22 mouse cellular contexts compared by ENCODE assay signal in genomic region chr5:102774500-102774899, GRCm38 (mm10).
DNase-seq lines count a peak whose midpoint lies in the region; ATAC-seq lines count a peak whose summit lies in the region.
"Had no signal": no experiment of that assay in that cellular context is flagged by ENCODE, and none has a peak within 500 bp of the region (broad histone marks: within the 10 kb centered on the region; RNA-seq: fewer than 3 reads in every experiment).

No protein-coding gene starts in this region.

- H3K4me3 ChIP-seq in hindbrain, embryonic 10.5 days: no peak overlapping the region
- H3K4me3 ChIP-seq in hindbrain, embryonic 13.5 days: no peak overlapping the region
- H3K4me3 ChIP-seq in midbrain, embryonic 10.5 days: no peak overlapping the region
- H3K4me3 ChIP-seq in midbrain, embryonic 15.5 days: no peak overlapping the region
- no peak overlapping the region for H3K4me3 ChIP-seq in kidney, embryonic 14.5 days (ENCODE audit: low read length)
- H3K4me3 ChIP-seq: embryonic facial prominence, embryonic 12.5 days; erythroblast, embryonic 14.5 days; hindbrain, embryonic 12.5 days; limb, embryonic 15.5 days; liver, embryonic 15.5 days had no signal

- no peak overlapping the region for H3K9ac ChIP-seq in hindbrain, embryonic 13.5 days
- no peak overlapping the region for H3K9ac ChIP-seq in midbrain, embryonic 15.5 days
- 0 out of 2 replicates have a peak overlapping the region, but pooled peaks have one; percentile 4 for H3K9ac ChIP-seq in kidney, embryonic 14.5 days (ENCODE audit: low read depth, low read length)
- H3K9ac ChIP-seq: embryonic facial prominence, embryonic 12.5 days; hindbrain, embryonic 12.5 days; limb, embryonic 15.5 days; liver, embryonic 15.5 days had no signal

- WGBS in hindbrain, embryonic 10.5 days: 29% methylated on average over 4 of the region's 4 CpGs
- 24% methylated on average over 4 of the region's 4 CpGs for WGBS in hindbrain, embryonic 13.5 days
- 43% methylated on average over 4 of the region's 4 CpGs for WGBS in midbrain, embryonic 10.5 days
- WGBS in midbrain, embryonic 15.5 days: 28% methylated on average over 4 of the region's 4 CpGs
- 22% methylated on average over 4 of the region's 4 CpGs for WGBS in kidney, embryonic 14.5 days

- no peak overlapping the region for H3K4me2 ChIP-seq in hindbrain, embryonic 13.5 days
- H3K4me2 ChIP-seq in midbrain, embryonic 15.5 days: no peak overlapping the region
- no peak overlapping the region for H3K4me2 ChIP-seq in kidney, embryonic 14.5 days (replicated peaks; ENCODE audit: low read depth, low read length)
- H3K4me2 ChIP-seq: embryonic facial prominence, embryonic 12.5 days; hindbrain, embryonic 12.5 days; limb, embryonic 15.5 days; liver, embryonic 15.5 days had no signal

- ATAC-seq in hindbrain, embryonic 13.5 days (ENCODE audit: low FRiP score): no peak
- no peak for ATAC-seq in midbrain, embryonic 15.5 days (replicated peaks)
- 0 out of 2 replicates have a peak, but pooled peaks have one; percentile 63 for ATAC-seq in kidney, embryonic 14.5 days (ENCODE audit: low FRiP score, low TSS enrichment)
- ATAC-seq: forebrain, embryonic 14.5 days; inflammation-experienced regulatory T-cells, adult 6 months had no signal

- peak overlapping the region; percentile 45 for H3K27ac ChIP-seq in hindbrain, embryonic 10.5 days
- H3K27ac ChIP-seq in hindbrain, embryonic 13.5 days: no peak overlapping the region
- peak overlapping the region; percentile 39 for H3K27ac ChIP-seq in midbrain, embryonic 10.5 days (replicated peaks)
- no peak overlapping the region for H3K27ac ChIP-seq in midbrain, embryonic 15.5 days
- no peak overlapping the region; the same call in 1 of the 2 replicates for H3K27ac ChIP-seq in kidney, embryonic 14.5 days (ENCODE audit: low read depth, low read length)
- H3K27ac ChIP-seq: embryonic facial prominence, embryonic 12.5 days; hindbrain, embryonic 12.5 days; limb, embryonic 15.5 days; liver, embryonic 15.5 days had no signal

- peaks cover 19% of the 10 kb centered on the region for H3K4me1 ChIP-seq in hindbrain, embryonic 10.5 days (replicated peaks)
- H3K4me1 ChIP-seq in hindbrain, embryonic 13.5 days (replicated peaks): peaks cover 8% of the 10 kb centered on the region
- peaks cover 18% of the 10 kb centered on the region for H3K4me1 ChIP-seq in midbrain, embryonic 10.5 days
- peaks cover 5% of the 10 kb centered on the region for H3K4me1 ChIP-seq in midbrain, embryonic 15.5 days
- peaks cover 8% of the 10 kb centered on the region for H3K4me1 ChIP-seq in kidney, embryonic 14.5 days (ENCODE audit: control insufficient read depth, insufficient read depth, low read length)
- H3K4me1 ChIP-seq: liver, embryonic 15.5 days had no signal

- no peaks in the 10 kb centered on the region for H3K9me3 ChIP-seq in hindbrain, embryonic 10.5 days
- H3K9me3 ChIP-seq in hindbrain, embryonic 13.5 days: no peaks in the 10 kb centered on the region
- H3K9me3 ChIP-seq in midbrain, embryonic 10.5 days (replicated peaks): no peaks in the 10 kb centered on the region
- H3K9me3 ChIP-seq in midbrain, embryonic 15.5 days: no peaks in the 10 kb centered on the region
- no peaks in the 10 kb centered on the region for H3K9me3 ChIP-seq in kidney, embryonic 14.5 days (ENCODE audit: control insufficient read depth, low read length)
- H3K9me3 ChIP-seq: embryonic facial prominence, embryonic 12.5 days; hindbrain, embryonic 12.5 days; limb, embryonic 15.5 days; liver, embryonic 15.5 days had no signal

- no peaks in the 10 kb centered on the region for H3K36me3 ChIP-seq in hindbrain, embryonic 10.5 days
- H3K36me3 ChIP-seq in hindbrain, embryonic 13.5 days: no peaks in the 10 kb centered on the region
- H3K36me3 ChIP-seq in midbrain, embryonic 10.5 days: no peaks in the 10 kb centered on the region
- H3K36me3 ChIP-seq in midbrain, embryonic 15.5 days (replicated peaks): no peaks in the 10 kb centered on the region
- H3K36me3 ChIP-seq in kidney, embryonic 14.5 days (ENCODE audit: control insufficient read depth, insufficient read depth, low read length): no peaks in the 10 kb centered on the region
- H3K36me3 ChIP-seq: embryonic facial prominence, embryonic 12.5 days; G1E; hindbrain, embryonic 12.5 days; limb, embryonic 15.5 days; liver, embryonic 15.5 days had no signal

- peak; percentile 27 for DNase-seq in hindbrain, embryonic 10.5 days (ENCODE audit: low spot score)
- peak; percentile 40 for DNase-seq in midbrain, embryonic 10.5 days (ENCODE audit: low spot score)
- peak; percentile 65 to 70 for DNase-seq in kidney, postnatal 36 days
- DNase-seq in adipocyte (ENCODE audit: low spot score): no peak
- DNase-seq in MN1 (ENCODE audit: low spot score): no peak
- DNase-seq: adrenal gland, postnatal 36 days; cerebellum, adult 11-12 months; cerebellum, postnatal 25 days; gastrocnemius, postnatal 25 days; heart, postnatal 10 days; right cerebral cortex, adult 18-20 months had no signal

- H3K27me3 ChIP-seq in hindbrain, embryonic 10.5 days (ENCODE audit: insufficient read depth, poor library complexity, severe bottlenecking): no peaks in the 10 kb centered on the region
- H3K27me3 ChIP-seq in hindbrain, embryonic 13.5 days: no peaks in the 10 kb centered on the region
- no peaks in the 10 kb centered on the region for H3K27me3 ChIP-seq in midbrain, embryonic 10.5 days (ENCODE audit: low read depth, poor library complexity, severe bottlenecking)
- H3K27me3 ChIP-seq in midbrain, embryonic 15.5 days (replicated peaks): no peaks in the 10 kb centered on the region
- no peaks in the 10 kb centered on the region for H3K27me3 ChIP-seq in kidney, embryonic 14.5 days (ENCODE audit: control insufficient read depth, insufficient read depth, low read length)
- H3K27me3 ChIP-seq: embryonic facial prominence, embryonic 12.5 days; hindbrain, embryonic 12.5 days; limb, embryonic 15.5 days; liver, embryonic 15.5 days had no signal

Comparison
In these comparisons a context has a peak if more than half of its experiments do, and no peak if none do; other contexts are left out.
1. H3K27ac ChIP-seq: peak in hindbrain, embryonic 10.5 days (single experiment) and midbrain, embryonic 10.5 days (single experiment); none in hindbrain, embryonic 13.5 days (single experiment), midbrain, embryonic 15.5 days (single experiment) and kidney, embryonic 14.5 days (single experiment).
2. DNase-seq: peak in hindbrain, embryonic 10.5 days (single experiment), midbrain, embryonic 10.5 days (single experiment) and kidney, postnatal 36 days (2 of 2); none in adipocyte (single experiment) and MN1 (single experiment).